Mouse (Mus musculus): Measurements from ENCODE around the gene Fmn2.

The Fmn2 gene

GRCm38 (mm10) chr1:174501661-174502030 lies at the start of gene Fmn2:
TSS of gene Fmn2 (plus strand) at chr1:174501825.
- peak; percentile 37 for DNase-seq (ENCODE audit: low spot score)

GRCm38 (mm10) chr1:174455100-174455499 lies 46.5 kb upstream of the Fmn2 start:
- no peak for DNase-seq (ENCODE audit: low spot score)

- DNase-seq (ENCODE audit: low spot score) = no peak
These were observed 36.2 kb upstream of the Fmn2 start for GRCm38 (mm10) chr1:174465385-174465784.

GRCm38 (mm10) chr1:174466240-174466639 lies 35.4 kb upstream of the Fmn2 start:
- DNase-seq (ENCODE audit: low spot score) = no peak

GRCm38 (mm10) chr1:174469736-174470135 lies 31.9 kb upstream of the Fmn2 start:
- DNase-seq (ENCODE audit: low spot score) = no peak

- DNase-seq (ENCODE audit: low spot score) = no peak
These were observed 19.1 kb upstream of the Fmn2 start for GRCm38 (mm10) chr1:174482567-174482966.

- no peak for DNase-seq (ENCODE audit: low spot score)
These were observed 1.6 kb upstream of the Fmn2 start for GRCm38 (mm10) chr1:174500064-174500463.

GRCm38 (mm10) chr1:174501011-174501410 lies 614 bp upstream of the Fmn2 start:
- no peak for DNase-seq (ENCODE audit: low spot score)

- no peak for DNase-seq (ENCODE audit: low spot score)
These were observed 613 bp downstream of the Fmn2 start for GRCm38 (mm10) chr1:174502031-174502845.

- DNase-seq (ENCODE audit: low spot score) = no peak
These were observed 1.5 kb downstream of the Fmn2 start for GRCm38 (mm10) chr1:174502846-174503745.

GRCm38 (mm10) chr1:174508571-174509110 lies 7.0 kb downstream of the Fmn2 start:
- no peak for DNase-seq (ENCODE audit: low spot score)

- no peak for DNase-seq (ENCODE audit: low spot score)
These were observed 11.8 kb downstream of the Fmn2 start for GRCm38 (mm10) chr1:174513419-174513818.

- DNase-seq (ENCODE audit: low spot score) = no peak
These were observed 20.5 kb downstream of the Fmn2 start for GRCm38 (mm10) chr1:174521976-174522770.

- no peak for DNase-seq (ENCODE audit: low spot score)
These were observed 21.3 kb downstream of the Fmn2 start for GRCm38 (mm10) chr1:174522809-174523511.

- DNase-seq (ENCODE audit: low spot score) = no peak
These were observed 21.8 kb downstream of the Fmn2 start for GRCm38 (mm10) chr1:174523512-174523828.

GRCm38 (mm10) chr1:174536742-174537453 lies 35.3 kb downstream of the Fmn2 start:
- no peak for DNase-seq (ENCODE audit: low spot score)

- no peak for DNase-seq (ENCODE audit: low spot score)
These were observed 35.9 kb downstream of the Fmn2 start for GRCm38 (mm10) chr1:174537491-174537890.

GRCm38 (mm10) chr1:174548291-174548690 lies 46.7 kb downstream of the Fmn2 start:
- DNase-seq (ENCODE audit: low spot score) = no peak

- DNase-seq (ENCODE audit: low spot score) = no peak
These were observed 51.8 kb downstream of the Fmn2 start for GRCm38 (mm10) chr1:174553272-174554007.

- DNase-seq (ENCODE audit: low spot score) = no peak
These were observed 53.8 kb downstream of the Fmn2 start for GRCm38 (mm10) chr1:174555412-174555811.

Measured in ovary, adult 18-20 months (tissue).